Mouse (Mus musculus): Measurements from ENCODE around the gene Esr1. TPM values are rescaled to one million over a fixed set of nuclear protein-coding genes. Genes with fewer than 3 reads are reported as not detected.

Esr1 gene
- polyA plus RNA-seq (2015; fragmentation: Nextera tagmentation; extraction: Ambion mirVana): 0.15 and 0.24 TPM in 2 replicates

DNA sequence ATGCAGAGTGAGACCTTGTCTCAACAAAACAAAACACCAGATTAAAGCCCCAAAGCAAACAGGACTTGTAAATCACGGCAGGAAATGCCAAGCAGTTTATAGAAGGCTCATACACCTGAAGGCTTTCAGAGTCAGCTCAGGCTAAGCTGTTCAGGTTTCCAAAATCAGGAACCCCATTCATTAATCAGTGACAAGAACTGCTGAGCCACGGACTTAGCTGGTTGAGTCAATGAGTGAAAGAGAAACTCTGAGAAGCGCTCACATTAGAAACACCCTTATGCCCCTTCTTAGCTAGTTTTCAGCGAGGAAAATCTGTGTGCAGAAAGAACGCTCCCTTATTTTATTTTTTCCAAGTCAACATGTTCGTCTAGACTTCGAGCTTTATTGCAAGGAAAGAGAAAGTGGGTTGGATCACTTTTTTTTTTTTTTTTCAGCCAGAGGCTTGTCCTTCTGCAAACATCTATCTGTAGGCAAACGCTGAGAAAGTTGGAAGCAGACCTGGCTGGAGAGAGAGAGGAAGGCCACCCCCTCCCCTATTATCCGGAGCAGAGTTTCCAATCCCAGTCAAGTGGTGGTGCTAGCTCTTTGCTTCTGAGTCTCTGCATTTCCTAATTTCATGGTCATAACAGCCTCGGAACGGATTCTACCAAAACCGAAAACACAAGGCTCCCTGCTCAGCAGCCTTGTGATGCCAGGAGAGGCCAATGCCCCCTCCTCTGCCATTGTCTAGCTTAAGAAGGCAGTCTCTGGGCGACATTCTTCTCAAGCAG is at the start of gene Esr1:
Gene Esr1 (plus strand): TSS at position 208 of the 770 bp plus-strand sequence.
- H3K27ac ChIP-seq: no peak within 1 kb of the TSS; the same call in 1 of the 2 replicates
- H3K9ac ChIP-seq: no peak within 1 kb of the TSS
- peak within 1 kb of the TSS; percentile 19 for H3K4me3 ChIP-seq
- no peaks in the 10 kb centered on the region for H3K36me3 ChIP-seq
- H3K9me3 ChIP-seq: no peaks in the 10 kb centered on the region
- H3K4me2 ChIP-seq: peak within 1 kb of the TSS; percentile 49
- ATAC-seq (ENCODE audit: insufficient number of reproducible peaks, insufficient read depth, low FRiP score, low TSS enrichment, low read depth): no peak
- H3K27me3 ChIP-seq: no peaks in the 10 kb centered on the region
- WGBS: 32% methylated on average over 13 of the region's 13 CpGs
- peaks cover 6% of the 10 kb centered on the region; the same call in 1 of the 2 replicates for H3K4me1 ChIP-seq

DNA sequence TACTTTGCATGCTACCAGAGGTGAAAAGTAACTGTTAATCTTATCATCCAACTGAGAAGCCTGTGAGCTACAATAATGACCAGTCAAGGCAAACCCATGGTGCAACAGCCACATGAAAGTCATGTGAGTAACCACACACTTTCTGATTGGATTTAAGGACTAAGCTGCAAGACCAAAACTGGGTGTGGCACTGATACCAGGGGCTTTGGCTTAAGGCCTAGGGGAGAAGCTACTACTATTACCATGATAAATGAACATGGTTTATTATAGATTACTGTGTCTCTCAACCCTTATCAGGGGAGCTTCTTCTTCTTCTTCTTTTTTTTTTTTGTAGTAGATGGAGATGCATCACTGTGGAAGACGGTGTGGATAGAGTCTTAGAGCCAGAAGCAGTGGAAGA is 46.2 kb upstream of the Esr1 start:
- no peaks in the 10 kb centered on the region for H3K4me1 ChIP-seq
- ATAC-seq (ENCODE audit: insufficient number of reproducible peaks, insufficient read depth, low FRiP score, low TSS enrichment, low read depth): no peak
- no peaks in the 10 kb centered on the region for H3K27me3 ChIP-seq
- no peak overlapping the region for H3K9ac ChIP-seq
- H3K4me2 ChIP-seq: no peak overlapping the region
- H3K9me3 ChIP-seq: no peaks in the 10 kb centered on the region
- no peak overlapping the region for H3K4me3 ChIP-seq
- H3K27ac ChIP-seq: no peak overlapping the region
- WGBS: 92% methylated on average over 1 of the region's 1 CpGs
- no peaks in the 10 kb centered on the region for H3K36me3 ChIP-seq

DNA sequence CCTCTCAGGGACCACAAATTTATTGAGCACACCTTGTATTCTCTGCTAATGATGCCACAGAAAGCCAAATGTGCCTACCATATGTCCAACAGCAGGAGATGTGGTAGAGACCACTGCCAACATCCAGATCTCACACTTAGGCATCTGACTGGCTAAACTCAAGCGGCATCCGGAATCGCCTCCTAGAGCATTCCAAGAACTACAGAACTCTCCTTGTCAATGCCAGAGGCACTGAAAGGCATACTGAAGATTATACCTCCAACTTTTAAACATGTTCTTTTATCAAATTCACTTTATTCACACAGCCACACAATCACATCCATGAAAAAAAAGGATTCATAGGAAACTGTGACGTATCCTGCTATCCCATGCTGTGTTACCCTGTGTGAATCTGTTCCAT is 40.6 kb upstream of the Esr1 start:
- H3K9me3 ChIP-seq: no peaks in the 10 kb centered on the region
- no peak overlapping the region for H3K4me2 ChIP-seq
- WGBS: 85% methylated on average over 4 of the region's 4 CpGs
- no peaks in the 10 kb centered on the region for H3K4me1 ChIP-seq
- no peak overlapping the region for H3K4me3 ChIP-seq
- no peaks in the 10 kb centered on the region for H3K27me3 ChIP-seq
- no peak for ATAC-seq (ENCODE audit: insufficient number of reproducible peaks, insufficient read depth, low FRiP score, low TSS enrichment, low read depth)
- no peaks in the 10 kb centered on the region for H3K36me3 ChIP-seq
- no peak overlapping the region for H3K27ac ChIP-seq
- H3K9ac ChIP-seq: no peak overlapping the region

DNA sequence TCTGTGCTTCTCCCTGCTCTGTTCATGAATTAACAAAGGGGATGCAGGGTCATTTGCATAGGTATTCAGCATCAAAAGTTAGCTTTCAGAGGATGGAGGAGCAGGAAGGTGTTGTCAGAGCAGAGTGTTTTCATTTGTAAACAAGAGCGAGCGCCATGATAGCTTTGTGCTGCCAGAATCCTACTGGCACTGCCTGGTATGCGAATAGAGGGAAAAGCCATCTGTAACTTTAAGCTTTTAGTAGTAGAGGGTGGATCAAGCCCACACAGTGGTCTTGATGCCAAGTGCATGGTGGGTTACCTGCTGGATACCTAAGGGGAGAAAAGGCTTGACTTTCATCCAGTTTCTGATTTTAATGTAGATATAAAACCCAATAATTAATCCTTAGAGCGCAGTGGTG is 40.1 kb upstream of the Esr1 start:
- no peaks in the 10 kb centered on the region for H3K27me3 ChIP-seq
- no peak for ATAC-seq (ENCODE audit: insufficient number of reproducible peaks, insufficient read depth, low FRiP score, low TSS enrichment, low read depth)
- H3K9me3 ChIP-seq: no peaks in the 10 kb centered on the region
- H3K27ac ChIP-seq: no peak overlapping the region
- no peaks in the 10 kb centered on the region for H3K4me1 ChIP-seq
- no peak overlapping the region for H3K9ac ChIP-seq
- H3K4me3 ChIP-seq: no peak overlapping the region
- H3K4me2 ChIP-seq: no peak overlapping the region
- WGBS: 68% methylated on average over 4 of the region's 4 CpGs
- no peaks in the 10 kb centered on the region for H3K36me3 ChIP-seq

DNA sequence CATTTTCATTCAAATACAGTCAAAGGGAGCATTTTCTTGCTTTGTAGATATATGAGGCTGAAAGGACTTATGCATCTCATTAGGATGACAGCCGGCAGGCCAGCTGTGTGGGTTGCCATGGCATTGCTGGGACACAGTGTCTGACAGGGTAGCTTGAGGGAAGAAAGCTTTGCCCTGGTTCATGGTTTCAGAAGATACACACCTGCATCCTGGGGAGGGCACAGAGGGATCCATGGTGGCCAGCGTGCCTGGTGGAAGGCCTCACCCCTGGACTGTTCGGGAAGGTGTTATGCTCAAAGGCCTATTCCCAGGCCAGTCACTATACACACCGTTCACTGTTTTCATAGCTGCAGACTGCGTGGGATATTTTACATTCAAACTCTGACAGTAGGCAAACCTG is 29.5 kb upstream of the Esr1 start:
- 75% methylated on average over 5 of the region's 5 CpGs for WGBS
- Histone ChIP-seq H3K9ac (no peak overlapping the region), H3K36me3 (no peaks in the 10 kb centered on the region), H3K27me3 (no peaks in the 10 kb centered on the region), H3K4me1 (no peaks in the 10 kb centered on the region), H3K9me3 (no peaks in the 10 kb centered on the region), H3K27ac (no peak overlapping the region), H3K4me3 (no peak overlapping the region), H3K4me2 (no peak overlapping the region)
- no peak for ATAC-seq (ENCODE audit: insufficient number of reproducible peaks, insufficient read depth, low FRiP score, low TSS enrichment, low read depth)

DNA sequence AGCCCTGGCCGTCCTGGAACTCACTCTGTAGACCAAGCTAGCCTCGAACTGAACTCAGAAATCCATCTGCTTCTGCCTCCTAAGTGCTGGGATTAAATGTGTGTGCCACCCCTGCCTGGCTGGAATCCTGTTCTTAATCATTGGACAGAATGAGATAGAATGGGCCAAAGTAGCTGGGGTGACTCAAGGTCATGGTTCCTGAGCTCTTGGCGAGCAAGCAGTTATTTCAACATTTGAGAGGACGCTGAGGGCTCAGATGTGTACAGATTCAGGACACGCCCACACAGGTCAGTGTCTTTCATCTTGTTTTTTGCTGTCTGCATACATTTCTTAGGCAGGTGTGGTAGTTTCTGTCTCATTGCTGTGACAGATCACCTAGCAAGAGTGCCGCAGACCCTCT is 24.7 kb upstream of the Esr1 start:
- Histone ChIP-seq H3K27me3 (no peaks in the 10 kb centered on the region), H3K36me3 (no peaks in the 10 kb centered on the region), H3K4me3 (no peak overlapping the region), H3K9me3 (no peaks in the 10 kb centered on the region), H3K4me2 (no peak overlapping the region), H3K9ac (no peak overlapping the region), H3K27ac (no peak overlapping the region), H3K4me1 (no peaks in the 10 kb centered on the region)
- 66% methylated on average over 6 of the region's 6 CpGs for WGBS
- ATAC-seq (ENCODE audit: insufficient number of reproducible peaks, insufficient read depth, low FRiP score, low TSS enrichment, low read depth): no peak

DNA sequence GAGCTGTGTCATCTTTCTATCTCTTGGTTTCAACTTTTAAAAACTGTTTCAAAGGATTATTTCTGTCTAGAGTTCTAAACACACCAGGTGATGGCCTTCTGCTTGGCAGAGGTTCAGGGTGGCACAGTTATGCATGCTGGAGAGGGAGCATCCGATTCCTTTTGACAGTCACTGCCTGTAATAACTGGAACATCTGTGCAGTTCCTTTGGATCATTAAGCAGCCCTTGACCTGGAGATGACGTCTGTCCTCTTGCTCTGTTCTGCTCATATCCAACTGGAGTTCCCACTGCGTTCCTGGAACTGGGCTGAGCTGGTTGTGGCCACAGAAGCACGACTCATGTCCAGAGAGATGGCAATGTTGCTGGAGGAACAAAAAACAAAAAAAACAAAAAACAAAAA is 21.8 kb upstream of the Esr1 start:
- no peak for ATAC-seq (ENCODE audit: insufficient number of reproducible peaks, insufficient read depth, low FRiP score, low TSS enrichment, low read depth)
- H3K4me2 ChIP-seq: no peak overlapping the region
- H3K9me3 ChIP-seq: no peaks in the 10 kb centered on the region
- 88% methylated on average over 4 of the region's 4 CpGs for WGBS
- no peaks in the 10 kb centered on the region for H3K4me1 ChIP-seq
- H3K27ac ChIP-seq: no peak overlapping the region
- no peaks in the 10 kb centered on the region for H3K36me3 ChIP-seq
- H3K4me3 ChIP-seq: no peak overlapping the region
- H3K9ac ChIP-seq: no peak overlapping the region
- H3K27me3 ChIP-seq: 0 out of 2 replicates have a peak, but pooled peaks cover 2% of the 10 kb centered on the region

DNA sequence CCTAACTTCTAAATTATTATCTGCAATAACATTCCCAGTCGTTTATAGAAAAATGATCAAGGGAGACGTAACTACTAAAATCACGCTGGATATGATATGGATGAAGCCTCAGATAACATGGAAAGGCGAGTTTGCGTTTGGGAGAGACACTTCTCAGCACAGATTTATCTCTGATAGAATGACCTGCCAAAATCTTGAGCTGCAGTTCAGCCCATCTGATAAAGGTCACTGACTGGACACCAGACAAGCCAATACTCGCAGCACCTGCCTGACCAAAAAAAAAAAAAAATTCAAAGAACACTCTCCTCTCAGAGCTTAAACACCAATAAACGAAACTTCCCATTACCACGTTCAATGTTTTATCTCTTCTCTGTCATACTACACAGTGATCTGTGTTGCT is 20.4 kb upstream of the Esr1 start:
- no peak overlapping the region for H3K4me3 ChIP-seq
- 72% methylated on average over 8 of the region's 8 CpGs for WGBS
- 0 out of 2 replicates have a peak, but pooled peaks cover 2% of the 10 kb centered on the region for H3K27me3 ChIP-seq
- H3K36me3 ChIP-seq: no peaks in the 10 kb centered on the region
- H3K27ac ChIP-seq: no peak overlapping the region
- no peak overlapping the region for H3K9ac ChIP-seq
- H3K4me2 ChIP-seq: no peak overlapping the region
- no peaks in the 10 kb centered on the region for H3K4me1 ChIP-seq
- ATAC-seq (ENCODE audit: insufficient number of reproducible peaks, insufficient read depth, low FRiP score, low TSS enrichment, low read depth): no peak
- H3K9me3 ChIP-seq: 0 out of 2 replicates have a peak, but pooled peaks cover 2% of the 10 kb centered on the region

DNA sequence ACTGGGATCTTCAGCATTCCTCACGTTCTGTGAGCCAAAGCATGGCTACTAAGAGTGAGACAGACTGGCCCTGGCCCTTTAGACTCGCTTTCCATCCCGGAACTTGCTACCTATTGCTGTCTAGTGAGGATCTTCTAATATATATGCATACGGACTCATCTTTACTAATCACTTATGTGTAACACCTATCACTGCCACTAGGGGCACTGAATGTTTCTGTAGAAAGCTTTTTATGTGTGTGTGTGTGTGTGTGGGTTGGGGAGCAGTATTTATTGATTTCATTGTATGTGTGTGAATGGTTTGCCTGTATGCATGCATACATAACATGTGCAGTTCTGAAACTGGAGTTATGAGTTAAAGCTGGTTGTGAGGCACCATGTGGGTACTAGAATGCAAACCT is 17.6 kb upstream of the Esr1 start:
- 0 out of 2 replicates have a peak, but pooled peaks cover 2% of the 10 kb centered on the region for H3K9me3 ChIP-seq
- no peak overlapping the region for H3K9ac ChIP-seq
- WGBS: 64% methylated on average over 4 of the region's 4 CpGs
- no peak for ATAC-seq (ENCODE audit: insufficient number of reproducible peaks, insufficient read depth, low FRiP score, low TSS enrichment, low read depth)
- H3K27me3 ChIP-seq: 0 out of 2 replicates have a peak, but pooled peaks cover 2% of the 10 kb centered on the region
- H3K27ac ChIP-seq: no peak overlapping the region
- H3K4me2 ChIP-seq: no peak overlapping the region
- no peaks in the 10 kb centered on the region for H3K4me1 ChIP-seq
- H3K36me3 ChIP-seq: no peaks in the 10 kb centered on the region
- H3K4me3 ChIP-seq: no peak overlapping the region

DNA sequence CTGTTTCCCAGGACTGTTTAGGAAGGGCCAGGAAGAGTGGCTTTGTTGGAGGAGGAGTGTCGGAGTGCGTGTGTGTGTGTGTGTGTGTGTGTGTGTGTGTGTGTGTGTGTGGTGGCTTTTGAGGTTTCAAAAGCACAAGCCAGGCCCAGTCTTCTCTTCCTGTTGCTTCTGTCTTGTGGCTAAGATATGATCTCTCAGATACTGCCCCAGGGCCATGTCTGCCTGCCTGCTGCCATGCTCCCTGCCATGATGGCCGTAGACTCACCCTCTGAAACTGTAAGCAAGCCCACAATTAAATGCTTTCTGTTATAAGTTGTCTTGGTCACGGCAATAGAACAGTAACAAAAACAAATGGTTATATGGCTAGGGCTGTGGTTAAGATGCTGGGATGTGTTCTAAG is 14.2 kb upstream of the Esr1 start:
- ATAC-seq (ENCODE audit: insufficient number of reproducible peaks, insufficient read depth, low FRiP score, low TSS enrichment, low read depth): no peak
- WGBS: 72% methylated on average over 4 of the region's 4 CpGs
- H3K4me3 ChIP-seq: no peak overlapping the region
- H3K9ac ChIP-seq: no peak overlapping the region
- H3K9me3 ChIP-seq: 0 out of 2 replicates have a peak, but pooled peaks cover 2% of the 10 kb centered on the region
- no peak overlapping the region for H3K4me2 ChIP-seq
- H3K36me3 ChIP-seq: no peaks in the 10 kb centered on the region
- H3K27ac ChIP-seq: no peak overlapping the region
- H3K4me1 ChIP-seq: no peaks in the 10 kb centered on the region
- 0 out of 2 replicates have a peak, but pooled peaks cover 2% of the 10 kb centered on the region for H3K27me3 ChIP-seq

DNA sequence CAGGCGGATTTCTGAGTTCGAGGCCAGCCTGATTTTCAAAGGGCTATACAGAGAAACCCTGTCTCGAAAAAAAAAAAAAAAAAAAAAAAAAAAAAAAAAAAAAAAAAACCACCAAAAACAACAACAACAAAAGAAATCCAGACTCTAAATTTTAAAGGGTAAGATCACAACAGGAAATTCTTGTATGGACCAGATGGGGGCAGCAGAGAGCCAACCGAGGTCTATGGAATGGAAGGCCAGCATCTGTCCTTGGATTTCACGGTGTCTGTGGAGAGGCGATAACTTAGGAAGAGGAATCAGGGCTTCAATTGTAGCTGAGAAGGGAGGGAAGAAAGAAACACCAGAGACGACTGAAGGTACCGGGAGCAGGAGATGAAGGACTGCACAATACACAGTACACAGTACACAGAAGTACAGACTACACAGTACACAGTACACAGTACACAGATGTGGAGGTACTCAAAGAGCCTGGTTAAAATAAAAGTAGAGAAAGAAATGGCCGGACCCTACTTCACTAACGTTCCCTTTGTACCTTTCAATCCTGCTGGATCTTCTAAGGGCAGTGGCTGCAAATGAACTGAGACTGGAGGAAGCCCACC is 13.1 kb upstream of the Esr1 start:
- no peak for ATAC-seq (ENCODE audit: insufficient number of reproducible peaks, insufficient read depth, low FRiP score, low TSS enrichment, low read depth)
- H3K9ac ChIP-seq: no peak overlapping the region
- H3K4me1 ChIP-seq: no peaks in the 10 kb centered on the region
- 63% methylated on average over 10 of the region's 10 CpGs for WGBS
- no peak overlapping the region for H3K4me3 ChIP-seq
- 0 out of 2 replicates have a peak, but pooled peaks cover 4% of the 10 kb centered on the region for H3K27me3 ChIP-seq
- H3K4me2 ChIP-seq: no peak overlapping the region
- H3K9me3 ChIP-seq: 0 out of 2 replicates have a peak, but pooled peaks cover 2% of the 10 kb centered on the region
- no peak overlapping the region for H3K27ac ChIP-seq
- H3K36me3 ChIP-seq: no peaks in the 10 kb centered on the region

DNA sequence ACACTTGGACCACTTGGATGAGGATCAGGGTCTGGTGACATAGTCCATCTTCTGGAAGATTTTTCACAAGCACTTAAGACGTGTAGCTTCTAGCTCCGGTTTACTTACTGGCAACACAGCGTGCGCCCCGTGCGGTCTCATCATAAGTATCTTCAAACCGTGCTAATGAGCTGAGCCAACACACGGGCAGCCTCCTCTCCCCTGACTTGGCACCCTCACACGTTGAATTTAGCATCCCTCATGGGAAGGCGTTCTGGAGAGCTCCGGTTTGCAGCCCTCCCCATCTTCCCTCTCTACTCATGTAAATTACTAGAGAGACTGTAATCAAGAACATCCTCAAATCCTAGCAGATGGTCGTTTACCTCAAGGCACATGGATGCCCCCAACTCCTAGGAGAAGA is 12.5 kb upstream of the Esr1 start:
- Histone ChIP-seq H3K9ac (no peak overlapping the region), H3K4me3 (no peak overlapping the region), H3K36me3 (no peaks in the 10 kb centered on the region), H3K4me1 (no peaks in the 10 kb centered on the region), H3K9me3 (0 out of 2 replicates have a peak, but pooled peaks cover 2% of the 10 kb centered on the region), H3K27me3 (0 out of 2 replicates have a peak, but pooled peaks cover 2% of the 10 kb centered on the region), H3K4me2 (no peak overlapping the region), H3K27ac (no peak overlapping the region)
- 68% methylated on average over 12 of the region's 12 CpGs for WGBS
- ATAC-seq (ENCODE audit: insufficient number of reproducible peaks, insufficient read depth, low FRiP score, low TSS enrichment, low read depth): no peak

Data from embryonic facial prominence, embryonic 13.5 days (tissue).